Mouse (Mus musculus) left cerebral cortex, adult 18-20 months (tissue): Measurements from ENCODE around the gene Cyp46a1. TPM values are rescaled to one million over a fixed set of nuclear protein-coding genes. Genes with fewer than 3 reads are reported as not detected.

Experiments used
- DNase-seq, 2 experiments: peaks; one replicate each; pipeline ENCODE4 v3.0.0; 2021 to 2022; ENCODE audit warnings: low spot score in 2 of 2, mixed read lengths in 1 of 2
- total RNA-seq, 2 experiments: library from RNA; stranded (reverse); gene quantifications; 2 replicates each; pipeline ENCODE4 v1.2.3; 2021

The Cyp46a1 gene
- total RNA-seq, 2 experiments from 2014 or later: 259 to 273 TPM

- DNase-seq: peak; percentile 61 to 65
Observed at GRCm38 (mm10) chr12:108396081-108396947, 62.1 kb downstream of the Cyp46a1 start.

- no peak for DNase-seq
Observed at GRCm38 (mm10) chr12:108398681-108399080, 64.5 kb downstream of the Cyp46a1 start.

GRCm38 (mm10) chr12:108399191-108399590 is 65.0 kb downstream of the Cyp46a1 start:
- DNase-seq: no peak

GRCm38 (mm10) chr12:108400951-108401350 is 66.8 kb downstream of the Cyp46a1 start:
- no peak for DNase-seq

- DNase-seq: peak in 1 of 2 experiments; percentile 29
Observed at GRCm38 (mm10) chr12:108403957-108404356, 69.8 kb downstream of the Cyp46a1 start.

- DNase-seq: no peak
Observed at GRCm38 (mm10) chr12:108409100-108409499, 74.9 kb downstream of the Cyp46a1 start.

GRCm38 (mm10) chr12:108410416-108411208 is 76.4 kb downstream of the Cyp46a1 start:
- DNase-seq: no peak

Other genes with a start within 250 kb of the Cyp46a1 start
- 100 to 1,000 TPM; 178 to 186 TPM for gene Setd3, start 155.1 kb upstream of the Cyp46a1 start, total RNA-seq
- 10 to 100 TPM; 30.3 to 34.3 TPM for gene Ccnk, start 154.8 kb upstream of the Cyp46a1 start, total RNA-seq
- 10 to 100 TPM; 75.6 to 77.6 TPM for gene Ccdc85c, start 59.0 kb upstream of the Cyp46a1 start, total RNA-seq
- gene Hhipl1, start 28.1 kb upstream of the Cyp46a1 start, total RNA-seq: 1 to 10 TPM; 7.9 to 9.0 TPM
- gene Eml1, start 36.6 kb downstream of the Cyp46a1 start, total RNA-seq: 10 to 100 TPM; 60.4 to 64.1 TPM
- 100 to 1,000 TPM; 241 to 261 TPM for gene Evl, start 220.3 kb downstream of the Cyp46a1 start, total RNA-seq